Mouse (Mus musculus) T-helper 1 cell (primary cell): ENCODE measurements around the gene Cd69.

Experiments used
- in situ Hi-C: fragments of 300-600 bp; cut with MboI, MseI; formaldehyde crosslinking; loops from one replicate; pipeline ENCODE4 v1.15.1; 2025; ENCODE audit warnings: high pct_unique_total_duplicates

Cd69 gene

GRCm38 (mm10) chr6:129275220-129275619 lies at the start of gene Cd69:
Gene Cd69 (minus strand): TSS chr6:129275436.
- in situ Hi-C loops: no loop called here

DNA sequence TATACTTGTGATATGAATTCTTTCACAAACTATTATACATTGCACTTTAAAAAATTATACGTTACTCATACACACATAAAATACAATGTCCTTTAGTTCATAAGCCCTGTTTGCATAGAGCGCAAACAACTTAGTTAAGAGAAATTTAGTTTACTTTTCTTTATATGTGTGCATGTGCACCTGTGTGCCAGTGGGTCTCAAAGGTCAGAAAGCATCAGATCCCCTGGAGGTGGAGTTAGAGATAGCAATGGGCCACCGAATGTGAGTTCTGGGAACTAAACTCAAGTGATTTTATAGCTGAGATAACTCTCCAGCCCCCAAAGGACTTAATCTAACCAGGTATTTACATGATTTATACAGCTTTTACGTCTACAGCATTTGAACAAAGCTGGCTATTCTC lies 44.1 kb upstream of the Cd69 start:
- in situ Hi-C loops: loop anchor here (5.0 kb wide), 1 partner anchor 52 kb away; no protein-coding TSS in a partner anchor

GRCm38 (mm10) chr6:129318395-129318794 lies 43.2 kb upstream of the Cd69 start:
- in situ Hi-C loops: loop anchor here (5.0 kb wide), 1 partner anchor 51 kb away; no protein-coding TSS in a partner anchor

GRCm38 (mm10) chr6:129316463-129316862 lies 41.2 kb upstream of the Cd69 start:
- in situ Hi-C loops: loop anchor here (5.0 kb wide), 1 partner anchor 49 kb away; no protein-coding TSS in a partner anchor

- in situ Hi-C loops: loop anchor here (5.0 kb wide), 1 partner anchor 48 kb away; no protein-coding TSS in a partner anchor
These were observed 40.5 kb upstream of the Cd69 start for GRCm38 (mm10) chr6:129315698-129316097.

DNA sequence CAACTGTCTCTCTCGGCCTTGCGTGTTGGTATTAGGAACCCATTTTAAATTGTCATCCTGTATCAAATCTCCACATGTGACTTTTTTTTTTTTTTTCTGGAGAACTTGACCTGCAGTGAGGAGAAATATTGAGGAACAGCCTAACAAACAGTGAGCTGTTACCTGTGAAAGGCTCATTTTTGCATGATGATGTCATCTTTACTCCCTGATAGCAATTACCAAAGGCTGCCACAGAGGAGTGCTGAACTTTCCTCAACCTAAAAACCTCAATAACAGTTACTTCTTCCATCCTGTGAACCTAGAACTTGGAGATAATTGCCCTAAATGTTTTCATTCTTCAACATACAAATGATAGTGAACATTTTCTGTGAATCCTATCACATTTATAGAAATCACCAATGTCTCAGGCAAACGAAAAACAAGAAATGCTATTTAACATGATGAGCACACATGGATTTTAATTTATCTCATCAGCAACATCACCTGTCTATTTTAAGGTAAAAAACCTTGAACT lies 39.5 kb upstream of the Cd69 start:
- in situ Hi-C loops: loop anchor here (5.0 kb wide), 1 partner anchor 47 kb away; no protein-coding TSS in a partner anchor

- in situ Hi-C loops: no loop called here
These were observed 37.3 kb upstream of the Cd69 start for GRCm38 (mm10) chr6:129312499-129312898.

DNA sequence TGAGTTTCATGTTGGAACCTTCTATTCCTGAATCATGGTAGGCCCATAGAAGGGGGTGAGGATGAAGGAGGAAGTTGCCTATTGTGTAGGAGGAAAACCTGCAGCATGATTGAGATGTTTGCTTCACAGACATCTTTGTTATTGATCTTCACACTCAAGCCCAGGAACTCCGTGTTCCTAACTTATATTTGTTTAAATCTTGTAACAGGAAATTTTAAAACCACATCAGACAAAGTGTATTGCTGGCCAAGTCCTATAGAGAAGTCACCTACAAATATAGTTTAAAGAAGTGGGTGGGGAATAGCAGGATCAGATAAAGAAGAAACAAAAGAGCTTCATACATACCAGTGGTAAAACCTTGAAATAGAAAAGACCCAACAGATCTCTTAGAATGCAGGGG lies 28.9 kb upstream of the Cd69 start:
- in situ Hi-C loops: no loop called here

DNA sequence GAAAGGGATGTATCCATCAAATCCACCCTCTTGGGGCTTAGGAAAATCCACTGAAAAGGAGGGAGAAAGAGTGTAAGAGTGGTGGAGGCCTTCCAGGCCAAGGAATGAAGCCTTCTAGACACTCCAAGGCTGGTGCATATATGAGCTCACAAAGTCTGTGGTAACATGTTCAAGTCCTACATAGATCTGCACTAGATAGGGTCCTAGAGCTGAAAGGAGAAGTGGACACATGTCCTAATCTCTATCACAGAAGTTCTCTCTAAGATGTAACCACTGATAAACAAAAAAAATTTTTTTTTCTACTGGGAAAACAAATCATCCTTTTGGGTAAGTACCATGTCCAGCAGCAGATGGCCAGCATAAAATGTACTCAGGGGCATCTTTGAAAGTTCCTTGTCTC lies 13.5 kb upstream of the Cd69 start:
- in situ Hi-C loops: no loop called here

DNA sequence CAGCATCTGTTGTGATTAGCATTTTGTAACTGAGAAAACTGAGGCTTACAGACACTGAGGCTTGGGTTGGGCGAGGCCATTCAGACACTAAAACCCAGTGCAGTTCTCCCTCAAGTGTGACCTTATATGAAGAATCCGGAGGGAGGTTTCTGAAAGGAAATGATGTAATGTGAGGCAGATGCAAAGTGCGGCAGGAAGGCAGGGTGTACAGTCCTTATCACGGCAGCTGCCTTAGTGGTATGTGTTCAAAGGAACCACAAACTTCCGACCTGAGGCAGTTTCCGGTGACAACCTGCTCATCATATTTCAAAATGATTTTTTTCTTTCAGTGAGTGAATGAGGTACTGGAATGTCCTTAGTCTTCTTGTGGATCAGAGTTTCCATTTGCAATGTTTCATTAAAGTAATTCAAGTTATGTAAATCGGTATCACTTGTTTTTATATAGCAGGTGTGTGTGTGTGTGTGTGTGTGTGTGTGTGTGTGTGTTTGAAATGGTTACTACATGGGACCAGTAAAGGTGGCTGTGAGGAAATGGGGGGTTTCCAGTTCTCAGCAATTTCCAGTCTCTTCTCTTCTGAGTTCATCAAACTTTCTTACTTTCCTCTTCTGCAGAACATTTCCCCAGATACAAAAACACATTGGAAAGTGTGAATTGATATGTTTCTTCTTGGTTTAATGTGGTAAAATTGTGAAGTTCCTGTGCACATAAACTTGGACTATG lies 9.3 kb upstream of the Cd69 start:
- in situ Hi-C loops: no loop called here

DNA sequence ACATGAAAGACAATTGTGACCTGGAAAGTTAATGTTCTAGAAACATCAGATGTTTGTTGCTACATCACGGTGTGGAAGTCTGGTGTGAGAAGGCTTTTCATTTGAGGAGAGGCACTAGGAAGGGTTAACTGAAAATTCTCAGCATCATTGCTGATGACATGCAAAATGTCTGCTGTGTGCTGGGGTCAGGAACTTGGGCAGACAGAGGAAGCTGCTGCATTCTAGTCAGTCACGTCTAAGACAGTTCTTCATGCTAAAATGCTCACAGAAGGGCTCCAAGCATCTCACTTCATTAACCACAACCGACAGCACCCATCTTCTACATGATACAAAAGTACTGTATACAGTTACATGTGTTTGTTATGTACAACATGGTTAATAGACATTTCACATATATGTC lies 8.0 kb upstream of the Cd69 start:
- in situ Hi-C loops: no loop called here

DNA sequence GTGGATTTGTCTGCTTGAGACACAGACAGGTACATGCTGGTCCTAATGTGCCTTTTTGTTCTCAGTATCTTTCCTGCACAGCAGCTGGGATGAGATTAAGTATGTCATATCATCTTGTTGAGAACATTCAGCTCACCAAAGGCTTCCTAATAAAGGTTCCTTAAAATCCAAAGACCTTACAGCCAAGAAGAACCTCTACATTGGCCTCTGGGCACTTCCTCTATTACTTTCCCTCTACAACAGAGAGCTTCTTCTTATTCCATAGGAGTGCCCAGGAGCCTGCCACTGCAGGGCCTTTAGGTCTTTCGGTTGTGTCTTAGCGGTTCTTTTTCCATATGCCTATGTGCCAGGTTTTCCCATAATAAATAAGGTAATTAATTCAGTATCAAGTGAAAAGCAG lies 1.2 kb upstream of the Cd69 start:
- in situ Hi-C loops: no loop called here

DNA sequence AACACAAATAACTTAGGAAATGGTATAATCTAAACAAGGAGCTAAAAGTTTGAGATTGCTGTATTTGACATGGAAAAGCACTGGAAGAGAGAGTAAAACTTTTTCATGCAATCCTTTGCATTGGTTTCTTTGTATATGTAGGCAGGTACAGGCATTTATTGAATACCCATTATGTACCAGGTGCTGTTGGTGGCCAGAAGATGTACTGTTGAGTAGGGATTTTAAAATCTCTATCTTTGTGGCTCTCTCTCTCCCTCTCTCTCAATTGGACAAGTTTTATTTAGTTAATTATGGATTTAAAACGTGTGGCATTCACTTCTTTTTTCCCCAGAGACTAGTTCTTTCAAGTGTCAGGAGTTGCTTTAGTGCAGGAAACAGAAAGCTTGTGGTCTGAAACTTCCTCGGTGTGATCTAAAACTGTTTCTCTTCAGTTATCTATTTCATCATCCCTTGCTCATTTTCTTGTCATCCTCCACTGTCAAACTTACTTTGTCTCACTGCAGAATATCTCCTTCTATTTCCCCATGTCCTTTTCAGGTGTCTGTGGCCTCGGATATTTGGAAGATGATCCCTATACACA lies 478 bp upstream of the Cd69 start:
- in situ Hi-C loops: no loop called here

GRCm38 (mm10) chr6:129274476-129274875 lies 760 bp downstream of the Cd69 start:
- in situ Hi-C loops: no loop called here

- in situ Hi-C loops: no loop called here
These were observed 1.6 kb downstream of the Cd69 start for GRCm38 (mm10) chr6:129273662-129274061.

- in situ Hi-C loops: loop anchor here (5.0 kb wide), 2 partner anchors 51 to 96 kb away; no protein-coding TSS in a partner anchor
These were observed 8.7 kb downstream of the Cd69 start for GRCm38 (mm10) chr6:129266438-129267022.

- in situ Hi-C loops: loop anchor here (5.0 kb wide), 2 partner anchors 51 to 96 kb away; no protein-coding TSS in a partner anchor
These were observed 9.4 kb downstream of the Cd69 start for GRCm38 (mm10) chr6:129265821-129266220.

DNA sequence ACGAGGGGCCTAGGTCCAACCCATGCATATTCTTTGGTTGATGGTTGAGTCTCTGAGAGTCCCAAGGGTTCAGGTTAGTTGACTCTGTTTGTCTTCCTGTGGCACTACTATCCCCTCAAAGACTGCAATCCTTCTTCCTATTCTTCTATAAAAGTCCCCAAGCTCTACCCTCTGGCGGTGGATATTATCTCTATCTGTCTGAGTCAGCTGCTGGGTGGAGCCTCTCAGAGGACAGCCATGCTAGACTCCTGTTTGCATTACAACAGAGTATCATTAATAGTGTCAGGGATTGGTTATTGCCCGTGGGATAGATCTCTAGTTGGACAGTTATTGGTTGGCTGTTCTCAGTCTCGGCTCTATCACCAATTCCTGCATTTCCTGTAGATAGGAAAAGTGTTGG lies 14.3 kb downstream of the Cd69 start:
- in situ Hi-C loops: no loop called here

DNA sequence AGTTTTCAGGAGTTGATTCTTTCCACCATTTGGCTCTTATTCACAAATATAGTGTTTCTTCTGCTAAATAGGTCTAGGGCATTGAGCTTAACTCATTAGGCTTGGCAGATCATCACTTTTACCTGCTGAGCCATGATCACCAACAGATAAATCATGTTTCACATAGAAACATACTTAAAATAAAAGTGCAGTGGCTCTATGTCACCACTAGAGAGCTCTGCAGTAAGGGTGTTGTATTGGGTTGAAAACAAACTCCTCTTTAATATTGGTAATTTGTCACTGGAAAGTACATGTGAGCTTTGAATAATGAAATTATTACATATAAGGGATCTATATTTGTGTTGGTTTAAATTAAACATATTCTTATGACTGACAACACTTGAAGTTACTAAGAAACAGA lies 15.2 kb downstream of the Cd69 start:
- in situ Hi-C loops: no loop called here

- in situ Hi-C loops: no loop called here
These were observed 19.2 kb downstream of the Cd69 start for GRCm38 (mm10) chr6:129256018-129256417.

- in situ Hi-C loops: loop anchor here (5.0 kb wide), 2 partner anchors 188 to 403 kb away; no protein-coding TSS in a partner anchor
These were observed 20.2 kb downstream of the Cd69 start for GRCm38 (mm10) chr6:129254949-129255602.

DNA sequence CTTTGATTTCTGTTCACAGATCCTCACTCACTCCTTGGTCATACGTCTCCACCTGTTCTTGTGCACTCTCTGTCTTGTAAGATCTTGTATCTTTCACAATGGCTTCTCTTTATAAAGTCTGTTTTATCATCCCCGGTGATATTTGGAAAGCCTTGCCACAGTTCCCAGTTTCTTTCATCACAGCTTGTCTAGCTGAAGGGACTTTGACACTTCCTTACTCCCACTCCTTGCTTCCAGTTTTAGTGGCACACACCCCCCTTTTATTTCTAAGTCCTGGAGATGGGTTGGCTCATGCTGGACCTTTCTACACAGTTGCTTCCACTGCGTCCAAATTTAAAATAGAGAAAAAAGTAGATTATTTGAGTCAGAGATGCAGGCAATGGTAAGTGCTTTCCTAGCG lies 20.9 kb downstream of the Cd69 start:
- in situ Hi-C loops: loop anchor here (5.0 kb wide), 2 partner anchors 187 to 402 kb away; no protein-coding TSS in a partner anchor
